ENCODE assay signal across 20 mouse cellular contexts in the genomic region with DNA sequence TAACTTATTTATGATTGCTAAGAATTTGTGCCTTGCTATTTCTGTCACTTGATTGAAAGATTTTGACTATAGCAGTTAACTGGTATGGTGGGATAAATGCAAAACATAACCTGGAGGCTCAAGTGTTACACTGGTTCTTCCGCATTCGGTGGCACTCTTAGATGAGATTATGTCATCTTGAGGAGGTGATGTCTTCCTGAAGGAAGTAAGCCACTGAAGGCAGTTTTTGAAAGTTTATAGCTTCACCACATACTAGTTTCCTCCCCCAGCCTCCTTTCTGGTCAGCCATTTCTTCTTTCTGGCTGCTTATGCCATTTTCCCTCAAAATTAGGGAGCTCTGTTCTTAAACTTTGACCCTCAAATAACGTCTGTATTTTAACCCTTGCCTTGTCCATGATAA.
"Had no signal": no experiment of that assay in that cellular context is flagged by ENCODE, and none has a peak within 500 bp of the region (broad histone marks: within the 10 kb centered on the region; RNA-seq: fewer than 3 reads in every experiment).

No protein-coding gene starts in this region.

- DNase-seq: liver, postnatal 0 days; lung, adult 2 months; lung, postnatal 14 days; lung, postnatal 36 days; midbrain, embryonic 14.5 days; right cerebral cortex, postnatal 14 days; thymus, adult 2 months; thymus, postnatal 25 days; thymus, postnatal 4 days had no signal

- H3K27me3 ChIP-seq: lung, embryonic 15.5 days; midbrain, embryonic 12.5 days; neural tube, embryonic 13.5 days; neural tube, embryonic 15.5 days; stomach, embryonic 15.5 days had no signal

- H3K4me1 ChIP-seq: neural tube, embryonic 15.5 days had no signal

- H3K4me2 ChIP-seq: lung, embryonic 15.5 days; midbrain, embryonic 12.5 days; neural tube, embryonic 13.5 days; neural tube, embryonic 15.5 days; stomach, embryonic 15.5 days had no signal

- H3K9me3 ChIP-seq: lung, embryonic 15.5 days; midbrain, embryonic 10.5 days; midbrain, embryonic 12.5 days; neural tube, embryonic 13.5 days; neural tube, embryonic 15.5 days; stomach, embryonic 15.5 days had no signal

- ATAC-seq: liver, postnatal 0 days; lung, postnatal 0 days; midbrain, embryonic 16.5 days had no signal

- H3K9ac ChIP-seq: liver, postnatal 0 days; lung, embryonic 15.5 days; midbrain, embryonic 12.5 days; neural tube, embryonic 13.5 days; neural tube, embryonic 15.5 days; stomach, embryonic 15.5 days had no signal

- H3K27ac ChIP-seq: macrophage; midbrain, embryonic 10.5 days; midbrain, embryonic 12.5 days; neural tube, embryonic 13.5 days; neural tube, embryonic 15.5 days; stomach, embryonic 15.5 days; stomach, postnatal 0 days had no signal

- H3K4me3 ChIP-seq: lung, embryonic 15.5 days; midbrain, embryonic 10.5 days; midbrain, embryonic 12.5 days; myocyte; neural tube, embryonic 13.5 days; neural tube, embryonic 15.5 days; stomach, embryonic 15.5 days had no signal

- H3K36me3 ChIP-seq: lung, embryonic 15.5 days; midbrain, embryonic 10.5 days; midbrain, embryonic 12.5 days; neural tube, embryonic 13.5 days; neural tube, embryonic 15.5 days; stomach, embryonic 15.5 days had no signal
